Mouse (Mus musculus) gastrocnemius, postnatal 4 days (tissue): ENCODE data around the gene D430042O09Rik. TPM values are rescaled to one million over a fixed set of nuclear protein-coding genes. Genes with fewer than 3 reads are reported as not detected.

Experiments used
- DNase-seq, 2 experiments: peaks; one replicate each; pipeline ENCODE4 v3.0.0; 2021 to 2022; ENCODE audit warnings: low spot score in 2 of 2, mixed read lengths in 2 of 2
- total RNA-seq, 2 experiments: library from RNA; stranded (reverse); gene quantifications; 2 replicates each; pipeline ENCODE4 v1.2.3; 2021

Gene D430042O09Rik
- total RNA-seq, 2 experiments from 2014 or later = 10.8 to 15.0 TPM

DNA sequence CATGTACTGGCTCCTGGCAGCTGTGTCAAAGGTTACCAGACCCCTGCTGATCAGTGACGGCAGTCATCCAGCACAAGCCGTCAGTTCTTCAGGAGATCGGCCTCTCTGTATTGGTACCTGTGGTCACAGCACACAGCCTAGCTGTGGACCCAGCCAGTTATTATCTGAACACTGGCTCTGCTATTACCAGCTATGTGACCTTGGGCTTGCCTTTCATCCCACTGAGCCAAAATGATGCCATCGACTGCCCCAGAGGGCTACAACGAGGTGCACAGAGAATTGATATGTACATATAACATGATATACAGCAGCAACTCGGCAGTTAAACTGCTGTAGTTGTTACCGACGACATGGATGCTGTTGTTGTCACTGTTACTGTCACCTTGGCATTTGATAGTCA, 82.4 kb downstream of the D430042O09Rik start:
- DNase-seq = no peak

DNA sequence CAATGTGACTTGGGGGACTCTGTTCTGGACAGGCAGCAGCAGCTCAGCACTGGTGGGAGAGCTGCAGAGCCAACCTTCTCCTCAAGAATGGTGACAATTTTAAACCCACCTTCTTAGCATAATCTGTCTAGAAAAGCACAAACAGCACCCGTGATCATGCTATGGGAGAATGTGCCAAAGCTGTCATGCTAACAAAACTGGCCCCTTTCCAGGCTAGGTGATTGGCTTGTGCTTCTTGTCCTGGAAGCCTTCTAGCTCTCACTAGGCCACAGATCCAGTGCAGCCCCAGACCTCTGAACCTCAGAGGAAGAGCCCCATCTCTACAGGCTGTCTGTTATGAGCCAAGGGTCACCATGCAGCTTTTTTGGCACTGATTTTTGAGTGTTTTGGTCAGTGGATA, 98.9 kb downstream of the D430042O09Rik start:
- no peak for DNase-seq

DNA sequence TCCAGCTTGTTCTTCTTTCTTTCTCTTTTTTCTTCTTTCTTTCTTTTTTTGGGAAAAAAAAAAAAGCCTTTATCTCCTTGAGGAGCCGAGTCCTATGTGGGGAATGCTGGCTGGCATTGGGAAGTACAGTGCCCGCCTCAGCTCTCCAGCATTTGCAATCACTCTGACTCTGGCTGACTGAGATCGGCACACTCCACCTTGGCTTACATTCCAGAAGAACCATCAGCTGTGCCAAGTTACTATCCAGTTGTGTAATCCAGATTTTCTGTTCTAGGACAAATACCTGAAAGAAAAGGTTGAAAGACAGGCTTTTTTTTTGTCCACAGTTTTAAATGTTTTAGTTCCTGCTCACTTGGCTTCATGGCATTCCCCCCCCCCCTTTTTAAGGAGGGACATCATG, 100.5 kb downstream of the D430042O09Rik start:
- no peak for DNase-seq

DNA sequence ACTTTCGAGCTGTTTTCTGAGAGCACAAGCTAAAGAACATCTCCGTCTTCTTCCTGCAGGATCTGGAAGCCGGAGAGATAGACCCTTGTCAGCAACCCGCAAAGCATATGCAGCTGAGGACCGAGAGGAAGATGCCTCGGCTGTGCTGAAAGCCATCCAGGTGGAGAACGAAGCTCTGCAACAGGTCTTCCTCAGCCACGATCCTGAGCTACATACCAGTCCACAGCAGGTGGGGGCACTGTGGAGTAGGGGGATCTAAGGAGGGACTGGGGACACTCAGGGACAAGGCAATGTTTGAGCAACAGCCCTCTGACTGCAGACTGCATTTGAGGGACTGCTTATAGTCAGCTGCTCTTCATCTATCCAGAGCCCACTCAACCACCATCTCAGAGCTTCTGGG, 105.0 kb downstream of the D430042O09Rik start:
- no peak for DNase-seq

DNA sequence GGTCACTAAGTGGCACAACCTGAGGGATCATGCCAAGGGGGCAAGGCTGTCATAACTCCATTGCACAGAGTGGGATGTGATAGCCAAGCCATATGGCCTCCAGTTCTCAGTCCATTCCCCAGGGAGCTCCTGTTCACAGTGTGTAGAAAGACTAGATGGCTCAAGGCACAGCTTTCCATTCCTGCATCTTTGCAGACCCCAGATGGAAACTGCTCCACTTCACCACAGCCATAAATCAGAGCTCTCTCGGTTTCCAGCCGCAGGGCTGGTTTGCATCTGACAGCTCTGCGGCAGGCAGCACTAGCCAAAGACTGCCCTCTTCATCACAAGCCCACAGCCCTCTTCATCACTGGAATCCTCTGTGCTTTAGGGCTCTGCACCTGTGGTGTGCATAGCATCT, 108.0 kb downstream of the D430042O09Rik start:
- DNase-seq = no peak

DNA sequence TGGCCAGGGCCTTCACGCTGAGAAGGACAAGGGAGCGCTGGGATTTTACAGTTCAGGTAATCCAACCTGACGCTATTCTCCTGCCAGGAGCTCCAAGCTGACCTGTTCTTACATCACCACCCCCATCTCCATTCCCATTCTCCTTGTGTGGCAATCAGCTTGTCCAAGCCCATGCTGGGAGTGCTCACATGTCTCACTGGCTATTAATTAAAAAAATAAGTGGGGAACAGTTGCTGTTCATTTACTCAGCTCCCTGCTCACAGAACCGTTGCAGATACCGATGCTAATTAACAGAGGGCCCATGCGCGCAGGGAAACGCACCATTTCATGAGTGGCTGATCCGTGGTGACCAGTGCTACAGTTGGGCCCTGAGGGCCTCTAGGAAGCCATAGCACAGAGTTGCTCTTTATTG, 110.6 kb downstream of the D430042O09Rik start:
- no peak for DNase-seq

DNA sequence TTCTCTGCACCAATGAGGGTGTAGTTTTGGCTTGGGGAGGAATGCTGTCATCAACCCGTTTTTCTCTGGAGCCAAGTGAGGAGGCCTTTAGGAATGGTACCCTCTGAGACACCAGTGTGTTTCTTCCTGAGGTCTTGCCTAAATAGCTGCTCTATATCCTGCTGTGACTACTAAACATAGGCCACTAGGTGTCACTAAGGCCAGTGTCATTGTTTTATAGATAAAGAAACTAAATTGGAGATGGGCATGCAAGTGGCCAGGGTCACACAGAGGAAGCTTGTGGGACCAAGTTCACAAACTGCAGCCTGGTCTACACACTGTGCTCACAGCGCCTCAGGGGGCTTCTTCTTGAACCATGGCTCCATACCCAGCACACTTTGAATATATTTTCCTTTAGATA, 112.5 kb downstream of the D430042O09Rik start:
- DNase-seq = no peak

DNA sequence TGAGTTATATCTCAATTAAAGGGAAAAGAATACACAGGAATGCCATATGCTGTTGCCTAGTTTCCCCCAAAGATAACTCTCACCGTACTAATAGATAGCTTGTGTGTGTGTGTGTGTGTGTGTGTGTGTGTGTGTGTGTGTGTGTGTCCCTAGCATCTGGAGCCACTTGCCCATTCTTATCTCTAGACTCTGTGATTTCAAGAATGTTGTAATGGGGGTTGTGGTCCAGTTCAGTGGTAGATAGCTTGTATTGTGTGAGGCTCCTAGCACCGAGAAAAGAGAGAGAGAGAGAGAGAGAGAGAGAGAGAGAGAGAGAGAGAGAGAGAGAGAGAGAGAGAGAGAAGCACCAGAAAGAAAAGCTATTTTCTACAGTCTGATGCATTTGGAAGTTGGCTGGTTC, 118.7 kb downstream of the D430042O09Rik start:
- no peak for DNase-seq

DNA sequence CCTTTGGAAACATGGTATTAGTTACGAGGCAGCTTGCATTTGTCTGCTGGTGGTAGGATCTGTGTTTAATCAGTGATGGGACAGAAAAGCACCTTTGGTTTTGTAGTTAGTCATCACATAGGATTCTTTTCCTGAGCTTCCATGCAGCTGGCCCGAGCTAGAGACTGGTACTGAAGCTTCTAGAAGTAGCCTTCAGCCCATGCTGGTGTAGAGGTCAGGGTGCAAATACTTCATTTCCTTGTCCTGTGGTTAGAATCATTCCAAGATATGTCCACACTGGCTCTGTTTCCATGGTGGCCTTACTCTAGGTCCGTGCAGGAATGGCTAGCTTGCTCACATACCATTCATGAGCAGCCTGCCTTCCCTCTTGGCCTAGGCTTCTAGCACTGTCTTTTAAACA, 119.2 kb downstream of the D430042O09Rik start:
- no peak for DNase-seq

DNA sequence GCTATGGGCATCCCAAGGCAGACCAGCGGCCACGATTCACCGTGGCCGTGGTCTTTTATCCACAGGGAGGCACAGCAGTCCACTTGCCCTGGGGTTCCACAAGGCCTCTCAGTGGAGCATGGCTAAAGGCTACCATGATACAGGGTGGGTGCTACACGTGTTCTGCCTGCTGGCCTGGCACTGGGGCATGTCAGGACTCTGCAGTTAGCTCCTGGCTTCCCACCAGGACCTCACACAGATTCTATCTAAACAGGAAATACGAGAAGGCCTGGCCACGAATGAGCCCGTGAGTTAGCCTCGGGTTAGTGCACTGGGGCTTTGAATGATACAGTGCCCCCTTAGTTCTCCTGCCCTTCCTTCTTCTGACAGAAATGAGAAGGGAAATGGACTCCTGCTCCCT, 119.7 kb downstream of the D430042O09Rik start:
- DNase-seq = no peak

DNA sequence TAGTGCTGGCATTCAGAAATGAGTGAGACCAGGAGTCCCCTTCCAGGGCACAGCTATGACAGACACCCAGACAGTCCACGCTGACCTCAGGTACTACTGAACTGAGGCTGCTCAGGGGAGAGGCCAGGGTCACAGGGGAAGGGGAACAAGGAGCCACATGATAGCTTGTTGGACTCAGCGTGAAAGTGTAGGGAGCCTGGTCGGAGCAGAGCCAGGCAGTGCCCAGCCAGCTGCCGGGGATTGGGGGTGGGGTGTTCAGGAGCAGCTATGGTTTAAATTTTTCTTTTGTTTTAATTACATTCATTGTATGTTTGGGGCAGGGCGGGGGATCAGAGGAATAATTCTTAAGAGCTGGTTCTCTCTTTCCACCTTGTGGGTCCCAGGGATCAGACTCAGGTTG, 120.9 kb downstream of the D430042O09Rik start:
- no peak for DNase-seq

DNA sequence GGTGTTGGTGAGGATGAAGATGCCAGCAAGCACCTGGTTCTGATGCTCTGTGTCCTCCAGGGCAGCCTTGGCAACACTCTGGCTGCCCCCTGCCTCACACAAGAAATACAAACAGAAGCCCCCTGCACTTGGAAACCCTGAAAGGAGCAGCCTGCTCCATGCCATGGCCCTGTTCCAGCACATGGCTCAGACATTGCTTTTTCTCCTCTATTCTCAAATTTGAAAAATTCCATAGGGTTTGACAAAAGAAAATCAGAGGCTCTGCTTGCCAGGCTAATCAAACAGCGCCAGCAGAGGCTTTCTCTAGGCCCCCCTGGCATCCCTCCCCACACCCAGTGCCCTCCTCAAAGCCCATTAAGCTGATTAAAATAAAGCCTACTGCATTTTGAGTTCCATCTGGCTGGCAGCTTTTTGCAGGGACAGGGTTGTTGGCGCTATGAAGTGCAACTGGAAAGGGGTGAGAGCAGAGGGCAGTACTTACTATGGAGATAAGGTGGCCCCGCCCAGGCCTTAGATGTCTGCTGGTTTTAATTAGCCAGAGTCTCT, 121.5 kb downstream of the D430042O09Rik start:
- no peak for DNase-seq

DNA sequence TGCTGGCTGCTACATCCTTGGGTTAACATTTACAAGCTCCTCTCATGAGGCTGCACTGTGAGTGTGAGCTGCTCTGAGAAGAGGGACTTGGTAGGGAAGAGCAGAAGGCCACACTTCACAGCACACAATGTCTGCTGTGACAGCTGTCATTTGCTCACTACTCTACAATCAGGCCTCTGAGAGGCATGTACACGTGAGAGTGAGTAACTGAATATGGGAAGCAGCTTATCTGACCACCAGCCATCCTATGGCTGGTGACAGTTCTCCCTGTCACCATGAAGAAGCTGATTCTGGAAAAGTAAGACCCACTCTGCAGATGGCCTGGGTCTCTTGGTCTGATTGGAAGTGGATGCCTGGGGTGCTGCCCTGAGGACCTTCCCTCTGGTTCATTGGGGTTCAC, 125.1 kb downstream of the D430042O09Rik start:
- no peak for DNase-seq

DNA sequence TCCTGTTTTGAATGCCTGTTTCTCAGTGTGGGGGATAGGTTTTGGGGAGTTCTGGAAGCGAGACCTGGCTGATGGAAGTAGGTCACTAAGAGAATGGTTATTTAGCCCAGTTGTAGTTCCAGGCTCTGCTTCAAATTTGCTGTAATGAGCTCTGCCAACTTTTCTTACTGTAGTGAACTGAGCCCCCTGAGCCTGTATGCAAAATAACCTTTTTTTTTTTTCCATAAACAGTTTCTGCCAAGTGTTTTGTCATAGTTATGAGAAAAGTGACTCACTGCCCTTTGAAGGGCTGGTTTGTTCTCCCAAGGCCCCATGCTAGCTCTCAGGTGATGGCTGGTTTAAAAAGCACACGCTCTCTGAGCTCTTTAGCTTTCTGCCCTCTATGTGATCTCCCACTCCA, 125.8 kb downstream of the D430042O09Rik start:
- no peak for DNase-seq

DNA sequence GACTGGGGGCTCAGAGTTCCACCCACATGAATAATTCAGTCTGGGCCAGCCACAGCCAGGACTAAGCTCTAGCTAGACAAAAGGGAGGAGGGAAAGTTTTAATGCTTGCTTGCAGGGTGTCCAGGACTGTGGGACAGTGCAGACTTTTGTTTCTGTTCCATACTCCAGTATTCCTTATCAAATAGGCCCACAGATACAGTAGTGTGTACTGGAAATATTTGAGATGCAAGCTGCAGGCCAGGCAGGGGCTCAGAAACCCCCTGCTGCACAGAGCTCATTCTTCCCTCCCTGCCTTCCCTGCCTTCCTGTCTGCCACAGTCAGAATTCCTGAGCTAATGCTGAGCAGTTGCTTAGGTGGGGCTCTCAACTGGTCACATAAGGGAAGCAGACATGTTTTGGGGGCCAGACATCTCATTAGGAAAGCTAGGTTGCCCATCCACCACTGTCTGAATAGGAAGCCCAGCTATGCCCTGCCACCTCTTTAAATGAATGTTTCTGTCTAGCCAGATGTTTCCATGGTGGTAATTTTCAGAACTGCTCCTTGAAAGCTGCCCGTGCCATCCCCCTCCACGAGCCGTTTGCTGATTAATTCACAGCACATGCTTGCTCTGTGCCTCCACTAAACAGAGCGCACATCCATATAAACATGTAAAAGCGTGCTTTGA, 130.5 kb downstream of the D430042O09Rik start:
- no peak for DNase-seq

DNA sequence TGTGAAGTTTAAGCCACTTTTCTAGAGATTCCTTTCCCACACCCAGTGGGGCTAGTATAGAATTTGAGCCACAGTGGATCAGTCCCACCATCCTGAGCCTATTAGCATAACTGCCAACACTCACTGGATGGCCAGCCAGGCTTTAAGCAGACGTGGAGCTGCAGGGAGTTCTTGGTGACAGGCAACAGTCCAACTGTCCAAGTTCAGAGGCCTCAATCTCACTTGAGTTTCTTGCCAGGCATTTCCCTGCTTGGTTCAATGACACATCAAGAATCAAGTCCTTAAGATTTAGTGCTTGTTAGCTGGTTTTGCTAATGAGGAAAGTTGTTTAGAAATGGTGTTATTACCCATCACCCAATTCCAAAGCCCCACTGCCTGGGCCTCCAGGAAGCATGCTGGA, 137.9 kb downstream of the D430042O09Rik start:
- no peak for DNase-seq

DNA sequence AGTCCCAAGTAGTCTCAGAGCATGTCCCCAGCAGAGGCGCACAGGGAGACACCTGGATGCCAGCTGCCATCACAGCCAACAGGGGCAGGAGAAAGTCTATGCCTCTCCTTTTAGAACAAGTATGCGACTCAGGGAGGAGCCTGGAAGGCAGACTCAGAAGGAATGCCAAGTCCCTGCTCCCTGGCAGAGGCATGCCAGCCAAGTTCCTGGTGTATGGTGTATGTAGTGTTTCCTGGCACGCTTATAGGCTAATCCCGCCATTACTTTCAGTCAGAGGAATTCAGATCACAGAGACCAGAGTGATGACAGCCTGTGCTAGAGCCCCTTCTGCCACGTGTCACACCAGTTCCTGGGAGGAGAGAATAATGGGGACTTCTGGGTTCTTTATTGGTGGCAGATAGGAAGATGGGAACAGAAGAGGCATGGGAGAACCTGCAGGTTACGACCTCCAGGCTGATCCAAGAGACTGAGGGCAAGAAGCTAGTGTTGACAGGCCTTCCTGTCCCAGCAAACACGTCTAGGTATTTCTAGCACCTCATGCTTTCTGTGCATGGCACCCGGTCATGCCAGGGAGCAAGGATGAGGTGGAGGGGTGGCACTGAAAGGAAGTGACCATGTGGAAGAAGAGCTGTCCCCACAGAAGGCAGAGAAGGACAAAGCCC, 139.3 kb downstream of the D430042O09Rik start:
- no peak for DNase-seq

DNA sequence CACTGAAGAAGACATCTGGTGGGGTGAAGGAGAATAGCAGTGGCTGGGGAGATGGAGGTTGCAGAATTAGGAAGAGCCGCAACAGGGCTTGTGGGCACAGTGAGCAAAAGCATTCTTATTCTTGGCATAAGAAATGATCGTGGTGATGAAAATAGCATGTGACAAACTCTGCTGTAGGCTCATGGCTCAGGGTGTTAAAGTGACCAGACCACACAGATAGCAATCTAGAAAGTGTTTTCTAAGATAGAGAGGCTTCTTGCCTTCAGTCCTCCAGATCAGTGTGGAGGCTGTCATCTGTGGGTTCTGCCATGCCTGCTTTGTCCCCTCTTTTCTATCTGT, 139.8 kb downstream of the D430042O09Rik start:
- no peak for DNase-seq

DNA sequence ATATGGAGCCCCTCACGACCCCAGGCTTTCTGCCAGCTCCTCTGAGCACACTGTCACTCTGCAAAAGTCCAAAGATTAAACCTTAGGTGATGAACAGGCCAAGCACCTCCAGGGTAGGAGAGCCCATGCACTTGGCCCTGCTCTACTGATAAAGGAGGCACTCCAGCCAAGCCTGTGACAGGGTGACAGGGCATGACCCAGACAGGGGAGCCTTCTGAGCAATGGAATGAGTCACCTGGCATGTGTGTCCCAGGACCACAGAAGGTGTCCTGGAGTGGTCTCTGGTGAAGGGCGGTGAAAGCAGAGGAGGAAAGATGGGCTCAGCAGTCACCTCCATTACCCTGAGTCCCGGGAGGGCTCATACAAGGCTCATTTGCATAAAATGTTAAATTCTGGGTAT, 151.9 kb downstream of the D430042O09Rik start:
- no peak for DNase-seq

DNA sequence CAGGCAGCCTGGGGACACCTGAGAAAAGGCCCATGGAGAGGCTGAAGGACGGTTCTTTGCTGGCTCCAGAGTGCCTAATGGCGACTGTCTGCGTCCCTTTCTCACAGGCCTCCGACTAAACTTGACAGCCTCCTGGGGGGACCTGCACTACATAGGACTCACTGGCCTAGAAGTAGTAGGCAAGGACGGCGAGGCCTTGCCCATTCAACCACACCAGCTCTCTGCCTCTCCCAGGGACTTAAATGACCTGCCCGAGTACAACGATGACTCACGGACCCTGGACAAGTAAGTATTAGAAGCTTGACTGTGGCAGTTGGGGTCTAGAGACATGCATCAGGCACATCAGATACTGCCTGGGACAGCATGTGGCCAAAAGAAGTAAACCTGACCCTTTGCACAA, 152.7 kb downstream of the D430042O09Rik start:
- no peak for DNase-seq

DNA sequence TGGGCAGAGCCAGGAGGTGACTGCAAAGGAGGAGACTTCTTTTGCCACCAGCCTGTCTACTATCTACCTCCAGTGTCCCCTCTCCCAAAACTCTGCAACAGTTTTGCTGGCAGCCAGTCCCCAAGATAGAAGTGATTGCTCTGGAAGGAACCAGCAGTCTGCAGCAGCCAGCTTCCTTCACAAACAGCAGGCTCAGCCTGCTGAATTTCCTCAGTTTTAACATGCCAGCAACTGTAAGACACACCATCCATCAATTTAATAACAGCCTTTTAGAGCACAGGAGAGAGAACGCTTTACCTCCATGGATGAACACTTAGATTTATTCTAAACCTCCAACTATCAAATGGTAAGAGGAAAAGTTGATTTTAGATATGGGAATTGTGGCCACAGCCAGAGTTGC, 156.3 kb downstream of the D430042O09Rik start:
- no peak for DNase-seq

DNA sequence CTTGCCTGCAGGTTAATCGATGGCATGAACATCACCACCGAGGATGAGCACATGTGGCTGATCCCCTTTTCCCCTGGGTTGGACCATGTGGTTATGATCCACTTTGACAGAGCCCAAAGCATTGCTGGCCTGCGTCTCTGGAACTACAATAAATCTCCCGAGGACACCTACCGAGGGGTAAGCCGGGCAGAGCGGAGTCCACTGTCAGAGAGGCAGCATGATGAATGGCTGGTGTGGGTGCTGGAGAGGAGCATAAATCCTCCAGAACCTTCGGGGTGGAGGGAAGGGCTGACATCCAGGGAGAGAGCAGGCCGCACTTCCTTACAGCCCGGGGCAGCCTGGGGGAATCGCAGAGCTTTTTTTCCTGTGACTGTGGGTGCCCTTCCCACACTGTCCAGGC, 157.5 kb downstream of the D430042O09Rik start:
- no peak for DNase-seq

DNA sequence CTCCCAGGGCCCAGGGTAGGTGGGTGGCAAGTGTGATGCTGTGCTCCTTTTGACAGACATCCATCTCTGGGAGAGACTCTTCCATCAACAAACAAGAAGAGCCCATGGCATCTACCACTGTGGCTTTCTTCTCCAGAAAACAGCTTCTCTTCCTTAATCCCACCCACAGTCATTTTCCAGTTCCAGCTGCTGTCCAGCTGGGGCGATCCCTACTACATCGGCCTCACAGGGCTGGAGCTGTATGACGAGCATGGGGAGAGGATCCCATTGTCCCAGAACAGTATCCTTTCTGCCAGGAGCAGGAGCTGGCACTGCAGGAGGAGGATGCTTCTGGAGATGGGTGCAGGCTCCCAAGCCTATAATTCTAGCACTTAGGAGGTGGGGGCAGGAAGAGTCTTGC, 160.9 kb downstream of the D430042O09Rik start:
- DNase-seq = no peak
